Mouse (Mus musculus) left cerebral cortex, adult 9 months (tissue): ENCODE measurements around the gene Prrt4.
A peak's percentile ranks its signal among the peaks of the same experiment; 100 is the strongest.

ENCODE experiments used
- DNase-seq, 2 experiments: peaks; one replicate each; pipeline ENCODE4 v3.0.0; 2022; ENCODE audit warnings: low spot score in 2 of 2

Prrt4 gene

DNA sequence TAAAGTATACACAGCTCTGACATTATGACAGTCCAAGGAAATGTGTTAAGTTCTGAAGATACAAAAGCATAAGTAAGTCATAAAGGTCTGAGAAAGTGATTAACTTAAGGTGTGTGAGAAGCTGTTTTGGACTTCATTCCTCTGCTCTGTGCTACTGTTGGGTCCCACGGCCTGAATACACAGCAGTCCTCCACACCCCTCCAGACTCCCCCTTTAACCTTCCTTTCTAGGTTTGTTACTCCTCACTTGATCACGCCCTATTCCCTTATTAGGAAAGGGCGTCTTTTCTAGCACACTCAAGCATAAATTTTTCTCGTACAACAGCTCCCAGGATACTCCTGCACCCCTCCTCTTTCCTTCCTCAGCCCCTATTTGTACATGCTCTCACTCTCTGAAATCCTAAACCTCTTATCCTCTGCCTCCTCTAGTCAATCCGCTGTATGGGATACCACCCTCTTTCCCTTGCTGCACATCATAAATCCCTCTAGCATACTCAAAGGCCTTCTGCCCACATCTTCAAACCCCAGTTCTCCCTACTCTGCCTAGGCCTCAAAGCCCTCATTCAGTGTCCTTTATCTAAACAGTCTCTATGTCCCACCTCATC lies 31.9 kb downstream of the Prrt4 start:
- no peak for DNase-seq

DNA sequence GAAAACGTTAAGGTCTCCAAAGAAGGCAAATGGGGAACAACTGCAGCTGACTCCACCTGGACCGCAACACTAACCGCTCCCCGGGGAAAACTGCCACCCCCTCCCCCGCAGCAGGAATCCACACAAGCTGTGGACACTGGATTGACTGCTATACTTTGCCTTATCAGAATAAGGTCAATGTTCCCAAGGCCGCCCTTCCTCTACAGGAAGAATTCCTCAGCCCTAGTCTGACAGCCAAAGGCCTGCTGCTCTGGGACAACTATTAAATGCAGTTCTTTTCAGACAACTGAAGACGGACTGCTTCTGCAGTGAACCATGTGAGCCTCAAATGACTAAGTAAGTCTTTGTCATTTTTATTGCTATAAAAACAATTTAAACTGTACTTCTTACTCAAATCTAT lies 32.7 kb downstream of the Prrt4 start:
- DNase-seq: no peak

DNA sequence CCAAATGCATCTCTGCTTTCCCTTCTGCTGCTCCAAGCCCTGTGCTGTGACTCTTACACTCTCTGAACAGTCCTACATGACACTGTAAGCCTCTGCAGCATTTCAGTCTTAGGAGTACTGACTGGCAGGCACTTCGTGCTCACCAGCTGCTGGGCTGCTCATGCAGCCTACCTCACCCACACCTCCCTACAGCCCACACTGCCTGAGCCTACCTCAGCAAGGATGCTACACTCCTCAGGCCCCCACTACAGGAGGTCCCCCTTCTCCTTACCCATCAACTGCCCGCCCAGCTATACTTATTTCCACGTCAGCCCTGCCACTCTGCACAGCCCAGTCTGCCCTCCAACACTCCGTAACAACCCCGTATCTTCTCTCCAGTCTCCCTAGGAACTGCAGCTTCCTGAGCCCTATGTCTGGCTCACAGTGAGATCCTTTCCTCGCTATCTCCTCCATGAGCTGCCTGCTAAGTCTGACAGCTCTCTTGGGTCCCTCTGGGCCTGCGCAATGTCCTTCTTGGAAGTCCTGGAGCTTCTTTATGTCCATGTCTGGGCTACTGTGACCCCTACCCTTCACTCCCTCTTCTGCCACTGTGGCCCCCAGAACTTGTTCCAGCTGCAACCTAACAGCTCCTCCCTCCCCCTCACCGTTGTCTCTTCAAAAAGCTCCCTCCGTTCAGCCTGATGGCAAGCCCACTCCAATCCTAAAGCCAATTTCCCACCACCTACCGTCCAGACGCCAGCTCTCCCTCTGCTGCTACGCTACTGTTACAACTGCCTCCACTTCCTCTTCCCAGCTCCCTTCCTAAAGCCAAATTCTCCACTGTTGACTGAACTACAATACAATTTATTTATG lies 33.7 kb downstream of the Prrt4 start:
- DNase-seq: no peak

DNA sequence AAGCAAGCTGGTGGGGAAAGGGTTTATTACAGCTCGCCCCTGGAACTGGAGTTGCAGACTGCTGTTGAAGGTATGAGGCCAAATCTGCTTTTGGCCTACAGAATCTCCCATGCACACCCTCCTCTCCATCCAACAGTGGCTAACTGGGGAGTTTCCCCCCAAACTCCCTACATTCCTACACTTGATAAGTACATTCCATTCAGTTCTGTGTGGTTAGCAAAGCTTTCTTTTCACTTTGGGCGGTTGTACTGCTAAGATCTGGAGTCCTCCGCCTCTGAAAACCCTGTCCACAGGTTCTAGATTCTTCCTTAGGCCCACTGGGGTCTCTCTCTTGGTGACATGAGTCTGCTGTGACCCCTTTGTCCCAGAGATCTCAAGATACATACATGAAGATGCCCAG lies 34.4 kb downstream of the Prrt4 start:
- no peak for DNase-seq

DNA sequence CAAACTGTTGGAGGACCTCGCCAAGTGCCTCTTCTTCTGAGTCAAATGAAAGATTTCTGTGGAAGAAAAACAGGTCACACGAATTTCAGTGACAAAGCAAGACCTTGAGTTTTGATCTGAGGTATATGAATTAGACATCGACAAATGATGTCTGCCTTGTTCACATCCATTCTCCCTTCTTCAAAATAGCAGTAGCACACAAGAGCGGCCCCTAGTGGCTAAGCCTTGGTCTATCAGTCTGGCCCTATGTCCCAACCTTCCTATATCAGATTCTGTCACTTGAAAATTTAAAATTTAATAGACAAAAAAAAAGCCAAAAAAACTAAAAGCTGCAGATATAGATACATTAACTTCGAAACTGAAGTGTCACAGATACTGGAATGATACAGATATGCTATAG lies 35.8 kb downstream of the Prrt4 start:
- peak in 1 of 2 experiments; percentile 61 for DNase-seq

DNA sequence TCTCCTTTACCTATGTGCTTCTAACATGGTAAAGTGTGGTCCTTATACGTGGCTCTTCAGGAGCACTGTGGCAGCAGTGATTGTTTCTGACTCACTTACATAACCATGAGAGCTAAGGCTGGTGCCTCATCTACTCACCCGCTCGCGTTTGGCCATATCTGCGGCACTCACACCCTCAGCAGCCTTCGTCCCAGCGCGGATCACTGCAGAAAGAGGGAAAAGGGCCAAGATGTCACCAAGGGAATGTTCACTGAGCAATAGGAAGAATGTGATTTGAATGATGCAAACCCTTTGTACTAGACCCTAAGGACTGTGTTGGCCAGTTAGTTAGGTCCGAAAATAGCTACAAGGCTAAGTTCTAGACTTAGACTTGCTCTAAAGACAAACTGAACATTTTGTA lies 41.9 kb downstream of the Prrt4 start:
- DNase-seq: no peak

DNA sequence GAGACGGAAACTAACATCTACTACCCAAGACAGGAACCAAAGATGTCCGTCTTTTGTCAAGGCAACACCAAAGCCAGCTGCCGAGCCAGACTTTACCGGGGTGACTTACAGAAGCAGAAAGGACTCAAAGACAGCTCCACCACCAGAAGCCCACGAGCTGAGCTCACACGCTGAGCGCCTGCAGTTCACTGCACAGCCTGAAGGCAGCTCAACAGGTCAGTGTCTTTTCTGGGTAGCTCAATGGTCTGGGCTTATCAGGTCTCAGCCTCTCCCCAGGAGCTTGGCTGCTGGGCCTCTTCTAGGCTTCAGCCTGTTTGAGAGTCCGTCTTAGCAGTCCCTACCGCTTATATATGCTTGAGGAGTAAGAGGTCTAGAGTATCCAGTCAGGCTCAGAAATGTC lies 46.3 kb downstream of the Prrt4 start:
- no peak for DNase-seq

DNA sequence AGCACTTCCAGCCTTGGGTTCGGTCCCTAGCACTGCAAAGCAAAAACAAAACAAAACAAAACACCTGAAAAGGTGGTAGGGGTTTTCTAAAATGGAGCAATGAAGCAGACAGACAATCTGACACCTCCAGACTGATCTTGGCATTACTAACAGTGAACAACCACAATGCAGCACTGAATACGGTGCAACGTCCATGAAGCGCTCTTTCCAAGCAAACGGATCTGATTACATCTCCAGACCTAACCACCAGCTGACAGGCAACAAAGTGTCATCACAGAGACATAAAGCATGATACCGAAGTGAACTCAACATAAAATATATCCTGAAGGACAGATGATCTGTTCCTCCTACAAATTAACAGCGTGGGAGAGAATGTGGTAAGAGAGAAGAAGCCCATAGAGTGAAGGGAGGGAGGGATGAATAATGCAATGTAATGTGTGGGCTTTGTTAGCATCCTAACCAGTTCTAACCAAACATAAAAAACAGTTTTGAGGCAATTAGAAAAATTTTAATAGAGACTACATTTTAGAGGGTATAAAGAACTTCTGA lies 52.4 kb downstream of the Prrt4 start:
- DNase-seq: no peak

DNA sequence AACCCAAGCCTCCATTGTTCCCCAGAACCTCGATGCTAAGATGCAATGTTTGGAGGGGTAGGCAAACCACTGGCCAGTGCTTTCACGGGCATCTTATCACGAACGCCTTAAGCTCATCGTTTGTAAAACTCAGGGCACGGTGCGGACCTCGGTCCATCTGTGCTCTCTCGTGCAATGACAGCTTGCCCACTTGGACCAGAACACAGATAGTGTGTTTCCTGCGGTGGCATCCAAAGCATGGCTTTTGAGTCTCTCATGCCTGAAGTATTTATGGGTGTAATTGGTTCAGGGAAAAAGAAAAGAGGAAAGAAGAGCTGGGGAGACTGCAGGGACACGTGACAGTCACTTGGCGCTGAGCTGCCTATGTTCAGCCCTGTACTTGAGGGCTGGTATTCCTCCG lies 59.4 kb downstream of the Prrt4 start:
- no peak for DNase-seq
